Mouse (Mus musculus) lung, postnatal 0 days (tissue): ENCODE measurements around the gene Dmwd.

ENCODE experiments used
- CTCF ChIP-seq: IDR thresholded peaks from 2 replicates; pipeline ENCODE4 v1.5.1; 2016; ENCODE audit warnings: antibody characterized with exemption, mild to moderate bottlenecking
- EP300 ChIP-seq: IDR thresholded peaks from 2 replicates; pipeline ENCODE4 v1.6.1; 2016; ENCODE audit warnings: antibody characterized with exemption, mild to moderate bottlenecking, control low read depth

DNA sequence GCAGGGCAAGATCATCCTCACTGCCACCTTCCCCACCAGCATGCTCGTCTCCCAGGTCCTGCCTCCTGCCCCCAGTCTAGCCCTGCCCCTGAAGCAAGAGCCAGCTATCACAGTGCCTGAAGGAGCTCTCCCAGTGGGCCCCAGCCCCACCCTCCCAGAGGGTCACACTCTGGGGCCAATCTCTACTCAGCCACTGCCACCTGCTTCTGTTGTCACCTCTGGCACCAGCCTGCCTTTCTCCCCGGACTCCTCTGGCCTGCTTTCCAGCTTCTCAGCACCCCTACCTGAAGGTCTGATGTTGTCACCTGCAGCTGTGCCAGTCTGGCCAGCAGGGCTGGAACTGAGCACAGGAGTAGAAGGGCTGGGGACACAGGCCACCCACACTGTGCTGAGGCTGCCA, 21.2 kb downstream of the Dmwd start:
- TF ChIP-seq EP300 (no peak), CTCF (no peak)
